Mouse (Mus musculus): ENCODE results near the gene Fam20a. TPM values are rescaled to one million over a fixed set of nuclear protein-coding genes. Genes with fewer than 3 reads are reported as not detected.

Gene Fam20a
- polyA plus RNA-seq, 1 experiment from 2014 or later, result 3.0 TPM

DNA sequence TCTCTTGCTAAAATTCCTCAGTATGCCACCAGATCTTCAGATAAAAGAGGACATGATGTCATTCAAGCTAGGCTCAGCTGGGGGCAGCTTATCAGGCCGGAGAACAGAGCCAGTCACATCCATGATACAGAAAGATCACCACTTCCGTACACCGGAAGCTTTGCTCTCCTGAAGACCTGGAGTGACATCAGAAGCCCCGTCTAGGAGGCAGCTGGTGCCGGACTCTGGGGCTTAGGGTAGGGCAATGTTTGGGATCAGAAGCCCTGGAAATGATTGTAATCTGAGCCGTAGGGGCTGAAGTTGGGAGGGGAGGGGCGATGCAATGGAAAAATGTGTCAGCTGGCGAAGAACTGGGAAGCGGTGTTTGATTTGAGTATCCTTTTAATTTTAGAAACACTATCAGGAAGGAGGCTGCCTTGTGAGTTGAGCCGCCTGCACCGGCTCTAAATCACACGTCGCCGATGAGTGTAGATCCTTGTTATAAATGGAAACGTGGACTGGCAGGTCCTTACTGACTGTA is 99.5 kb downstream of the Fam20a start:
- WGBS, result 47% methylated on average over 15 of the region's 15 CpGs
- H3K9ac ChIP-seq (ENCODE audit: low read depth, low read length), result no peak overlapping the region
- no peak overlapping the region for H3K4me3 ChIP-seq (ENCODE audit: low read depth, low read length)
- no peaks in the 10 kb centered on the region for H3K9me3 ChIP-seq (ENCODE audit: control insufficient read depth, low read length)
- no peaks in the 10 kb centered on the region for H3K36me3 ChIP-seq (ENCODE audit: control insufficient read depth, insufficient read depth, low read length)
- H3K27ac ChIP-seq (ENCODE audit: low read depth, low read length), result no peak overlapping the region
- no peaks in the 10 kb centered on the region for H3K4me1 ChIP-seq (replicated peaks; ENCODE audit: control insufficient read depth, insufficient read depth, low read length)
- DNase-seq (ENCODE audit: low spot score), result no peak
- no peaks in the 10 kb centered on the region for H3K27me3 ChIP-seq (ENCODE audit: control insufficient read depth, insufficient read depth, low read length)
- no peak overlapping the region for H3K4me2 ChIP-seq (replicated peaks; ENCODE audit: low read depth, low read length)
- ATAC-seq (ENCODE audit: low FRiP score), result no peak

GRCm38 (mm10) chr11:109621183-109621582 is 100.9 kb downstream of the Fam20a start:
- DNase-seq (ENCODE audit: low spot score) (peak; percentile 76), ATAC-seq (ENCODE audit: low FRiP score) (no peak)
- Histone ChIP-seq H3K4me2 (replicated peaks; ENCODE audit: low read depth, low read length) (no peak overlapping the region), H3K27ac (ENCODE audit: low read depth, low read length) (no peak overlapping the region), H3K9ac (ENCODE audit: low read depth, low read length) (no peak overlapping the region), H3K9me3 (ENCODE audit: control insufficient read depth, low read length) (no peaks in the 10 kb centered on the region), H3K36me3 (ENCODE audit: control insufficient read depth, insufficient read depth, low read length) (no peaks in the 10 kb centered on the region), H3K4me1 (replicated peaks; ENCODE audit: control insufficient read depth, insufficient read depth, low read length) (no peaks in the 10 kb centered on the region), H3K27me3 (ENCODE audit: control insufficient read depth, insufficient read depth, low read length) (no peaks in the 10 kb centered on the region), H3K4me3 (ENCODE audit: low read depth, low read length) (no peak overlapping the region)
- WGBS, result 17% methylated on average over 2 of the region's 2 CpGs

DNA sequence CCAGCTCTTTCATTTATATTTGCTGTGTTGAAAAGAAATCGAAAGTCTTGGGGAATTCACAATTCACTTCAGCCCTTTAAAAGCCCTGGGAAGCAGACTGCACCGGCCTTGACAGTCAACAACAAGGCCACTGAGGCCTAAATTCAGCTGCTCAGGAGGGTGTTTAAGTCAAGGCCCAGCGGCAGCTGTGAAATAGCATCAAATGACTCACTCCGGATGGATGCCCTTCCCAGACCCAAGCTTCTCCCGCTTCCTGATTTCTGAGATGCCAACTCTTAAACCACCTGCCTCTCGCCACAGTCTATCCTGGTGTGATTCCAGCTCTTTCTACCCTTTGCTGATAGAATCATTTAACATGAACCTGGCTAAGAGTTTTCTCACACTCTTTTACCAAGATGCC is 101.7 kb downstream of the Fam20a start:
- no peak overlapping the region for H3K9ac ChIP-seq (ENCODE audit: low read depth, low read length)
- DNase-seq (ENCODE audit: low spot score), result no peak
- WGBS, result 84% methylated on average over 6 of the region's 6 CpGs

More for the DNA sequence above, 101.7 kb downstream of the Fam20a start:
- ATAC-seq (ENCODE audit: low FRiP score), result no peak
- H3K36me3 ChIP-seq (ENCODE audit: control insufficient read depth, insufficient read depth, low read length), result no peaks in the 10 kb centered on the region
- H3K4me3 ChIP-seq (ENCODE audit: low read depth, low read length), result no peak overlapping the region
- H3K27ac ChIP-seq (ENCODE audit: low read depth, low read length), result no peak overlapping the region
- H3K27me3 ChIP-seq (ENCODE audit: control insufficient read depth, insufficient read depth, low read length), result no peaks in the 10 kb centered on the region
- H3K4me2 ChIP-seq (replicated peaks; ENCODE audit: low read depth, low read length), result no peak overlapping the region
- no peaks in the 10 kb centered on the region for H3K9me3 ChIP-seq (ENCODE audit: control insufficient read depth, low read length)
- no peaks in the 10 kb centered on the region for H3K4me1 ChIP-seq (replicated peaks; ENCODE audit: control insufficient read depth, insufficient read depth, low read length)

Other genes starting within 250 kb of the Fam20a start
- 3.1 and 4.2 TPM in 2 replicates for gene Arsg, start 248.9 kb downstream of the Fam20a start, polyA plus RNA-seq (2014; fragmentation: Nextera tagmentation; extraction: Ambion mirVana)
- 4.6 and 6.0 TPM in 2 replicates for gene Slc16a6, start 248.7 kb downstream of the Fam20a start, polyA plus RNA-seq (2014; fragmentation: Nextera tagmentation; extraction: Ambion mirVana)
- gene Wipi1, start 110.3 kb downstream of the Fam20a start, polyA plus RNA-seq (2014; fragmentation: Nextera tagmentation; extraction: Ambion mirVana), result 12.2 and 12.3 TPM in 2 replicates
- gene Prkar1a, start 72.9 kb downstream of the Fam20a start, polyA plus RNA-seq (2014; fragmentation: Nextera tagmentation; extraction: Ambion mirVana), result 411 and 461 TPM in 2 replicates
- not detected in 2 replicates for gene 1700012B07Rik, start 105.8 kb upstream of the Fam20a start, polyA plus RNA-seq (2014; fragmentation: Nextera tagmentation; extraction: Ambion mirVana)